Mouse (Mus musculus) embryo, embryonic 11.5 days (tissue): ENCODE data around the gene Wdr5.
A peak's percentile ranks its signal among the peaks of the same experiment; 100 is the strongest.

Experiments
- DNase-seq: peaks from one replicate; pipeline ENCODE4 v3.0.0-alpha.2; 2012; ENCODE audit warnings: low read depth, low spot score

Wdr5 gene

GRCm38 (mm10) chr2:27514639-27515328 lies at the start of gene Wdr5:
TSS of gene Wdr5 (plus strand) at chr2:27515157.
- DNase-seq: peak; percentile 92

- no peak for DNase-seq
Measured at GRCm38 (mm10) chr2:27469292-27469990, 45.5 kb upstream of the Wdr5 start.

- no peak for DNase-seq
Measured at GRCm38 (mm10) chr2:27469991-27470355, 45.0 kb upstream of the Wdr5 start.

GRCm38 (mm10) chr2:27470535-27470934 lies 44.4 kb upstream of the Wdr5 start:
- no peak for DNase-seq

DNA sequence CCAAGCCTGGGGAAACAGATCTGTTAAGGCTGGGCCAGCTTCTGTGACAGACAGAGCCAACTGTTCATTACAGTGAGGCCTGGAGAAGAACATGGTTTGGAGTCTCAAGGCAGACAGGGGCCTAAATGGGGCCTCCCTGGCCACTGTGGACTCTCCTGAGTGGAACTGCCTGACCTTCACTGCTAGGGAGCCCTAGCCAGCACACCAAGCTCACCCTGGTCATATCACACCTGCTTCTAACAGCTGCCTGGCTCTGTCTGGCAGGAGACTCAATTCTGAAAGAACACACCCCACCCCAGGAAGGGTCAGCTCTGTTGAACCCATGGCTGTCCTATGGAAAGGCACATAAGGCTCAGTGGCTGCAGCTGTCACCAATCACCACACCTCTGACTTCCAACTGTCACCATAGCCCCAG lies 43.8 kb upstream of the Wdr5 start:
- no peak for DNase-seq

GRCm38 (mm10) chr2:27473061-27473765 lies 41.7 kb upstream of the Wdr5 start:
- DNase-seq: no peak

DNA sequence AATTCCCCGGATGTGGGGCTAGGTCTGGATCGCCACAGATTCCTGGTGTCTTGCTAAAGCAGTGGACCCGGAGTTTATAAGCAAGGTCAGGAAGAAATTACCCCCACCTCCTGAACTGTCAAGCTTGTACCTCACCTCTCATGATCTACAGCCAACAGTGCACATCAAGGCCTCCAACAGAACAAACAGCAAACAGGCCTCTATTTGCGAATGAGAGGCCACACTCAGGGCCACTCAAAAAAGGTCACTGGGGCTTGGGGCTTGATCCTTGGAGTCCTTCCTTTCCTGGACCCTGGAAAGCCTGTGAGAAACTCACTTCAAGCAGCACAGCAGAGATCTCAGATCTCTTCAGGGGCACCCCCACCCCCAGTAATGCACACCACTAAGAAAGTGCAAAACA lies 41.0 kb upstream of the Wdr5 start:
- no peak for DNase-seq

DNA sequence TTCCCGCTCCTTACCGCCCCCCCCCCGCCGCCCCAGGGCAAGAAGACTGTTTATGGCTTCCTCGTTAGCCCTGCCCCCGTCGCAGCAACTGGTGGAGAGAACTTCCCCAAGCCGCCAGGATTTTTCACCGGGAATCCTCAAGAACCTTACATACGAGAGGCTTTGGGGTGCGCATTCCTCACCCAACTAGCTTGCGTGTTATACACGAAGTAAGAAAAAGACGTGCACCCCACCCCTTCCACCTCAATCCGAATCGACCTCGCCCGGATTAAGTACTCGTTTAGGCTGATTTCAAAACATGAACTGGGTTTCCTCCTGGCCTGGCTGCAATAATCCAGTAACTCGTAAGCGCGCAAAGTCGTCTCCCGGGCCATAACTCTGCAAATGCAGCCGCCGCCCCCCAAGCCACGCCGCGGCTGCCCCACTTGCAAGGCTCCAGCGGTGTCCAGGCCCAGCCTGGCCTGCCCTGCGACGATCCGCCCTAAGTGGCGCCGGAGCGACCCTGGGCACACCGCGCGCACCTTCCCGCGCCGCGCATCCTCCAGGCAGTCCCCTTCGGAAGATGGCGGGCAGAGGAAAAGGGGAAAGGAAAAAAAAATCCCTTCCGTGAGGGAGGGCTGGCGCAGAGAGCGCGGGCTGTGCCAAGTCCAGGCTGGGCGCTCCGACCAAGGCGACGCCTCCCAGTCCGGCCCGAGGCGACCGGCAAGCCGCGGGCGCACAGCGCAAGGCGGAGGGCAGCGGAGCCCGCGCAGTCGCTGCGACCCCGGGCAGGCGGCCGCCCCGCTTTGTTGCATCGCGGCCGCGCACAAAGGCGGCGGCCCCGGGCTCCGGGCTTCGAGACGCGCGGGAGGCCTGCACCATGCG lies 40.1 kb upstream of the Wdr5 start:
- DNase-seq: no peak

- peak; percentile 89 for DNase-seq
Measured at GRCm38 (mm10) chr2:27475495-27476302, 39.3 kb upstream of the Wdr5 start.

GRCm38 (mm10) chr2:27476303-27477192 lies 38.4 kb upstream of the Wdr5 start:
- DNase-seq: no peak

DNA sequence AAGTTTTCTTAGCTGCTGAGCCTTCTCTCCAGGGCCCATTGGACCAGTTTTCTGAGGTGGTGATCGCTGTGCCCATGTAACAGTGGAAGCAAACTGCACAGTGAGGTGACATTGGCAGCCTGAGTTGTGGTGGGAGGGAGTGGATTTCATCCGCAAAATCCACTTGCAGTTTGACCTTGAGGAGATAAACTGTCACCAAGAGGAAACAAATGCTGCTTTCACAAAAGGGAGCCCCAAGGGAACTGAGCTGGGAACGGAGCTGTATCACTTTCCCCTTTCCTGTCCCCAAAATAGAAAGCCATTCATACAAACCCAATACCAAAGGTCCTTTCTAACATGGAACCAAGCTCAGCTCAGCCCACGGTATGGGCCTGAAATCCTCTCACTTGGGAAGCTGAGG lies 35.1 kb upstream of the Wdr5 start:
- DNase-seq: no peak

- no peak for DNase-seq
Measured at GRCm38 (mm10) chr2:27480367-27480766, 34.6 kb upstream of the Wdr5 start.

DNA sequence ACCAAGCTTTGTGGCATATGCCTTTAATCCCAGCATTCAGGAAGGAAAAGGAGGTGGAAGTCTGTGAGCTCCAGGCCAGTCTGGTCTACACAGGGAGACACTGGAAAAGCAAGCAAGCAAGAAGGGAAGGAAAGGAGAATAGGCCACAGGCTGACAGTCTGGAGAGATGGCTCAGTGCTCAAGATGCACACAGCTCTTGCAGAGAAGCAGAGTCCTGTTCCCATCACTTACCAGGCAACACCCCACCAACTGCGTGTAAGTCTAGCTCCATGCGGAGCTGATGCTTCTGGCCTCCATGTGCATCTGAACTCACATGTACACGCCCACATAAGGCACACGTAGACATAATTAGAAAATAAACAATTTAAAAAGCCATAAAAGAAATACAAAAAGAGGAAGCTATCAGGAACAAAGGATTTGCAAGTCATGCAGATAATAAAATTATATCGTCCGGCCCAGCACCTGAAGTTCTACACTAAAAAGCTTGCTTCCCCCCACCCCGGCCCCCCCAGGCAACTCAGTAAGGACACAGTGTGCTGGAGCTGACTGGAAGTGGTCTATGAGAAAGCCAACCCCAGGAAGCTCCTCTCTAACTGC lies 32.6 kb upstream of the Wdr5 start:
- DNase-seq: no peak

DNA sequence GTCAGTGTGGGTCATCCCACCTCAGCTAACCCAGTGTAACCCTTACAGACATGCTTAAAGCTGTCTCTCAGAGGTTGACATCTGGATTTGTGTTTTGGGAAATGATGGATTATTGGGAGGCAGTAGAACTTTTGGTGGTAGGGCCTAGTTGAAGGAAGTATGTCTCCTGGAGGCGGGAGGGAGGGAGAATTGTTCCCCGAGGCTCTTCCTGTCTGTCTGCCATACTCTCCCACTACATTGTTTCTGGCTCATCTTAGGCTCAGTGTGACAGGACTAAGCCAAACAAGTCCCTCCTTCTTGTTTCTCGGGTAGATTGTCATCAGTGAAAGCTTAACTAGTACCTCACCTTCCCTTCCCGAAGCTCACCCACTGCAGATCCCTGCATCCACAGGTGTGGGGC lies 28.2 kb upstream of the Wdr5 start:
- DNase-seq: no peak

DNA sequence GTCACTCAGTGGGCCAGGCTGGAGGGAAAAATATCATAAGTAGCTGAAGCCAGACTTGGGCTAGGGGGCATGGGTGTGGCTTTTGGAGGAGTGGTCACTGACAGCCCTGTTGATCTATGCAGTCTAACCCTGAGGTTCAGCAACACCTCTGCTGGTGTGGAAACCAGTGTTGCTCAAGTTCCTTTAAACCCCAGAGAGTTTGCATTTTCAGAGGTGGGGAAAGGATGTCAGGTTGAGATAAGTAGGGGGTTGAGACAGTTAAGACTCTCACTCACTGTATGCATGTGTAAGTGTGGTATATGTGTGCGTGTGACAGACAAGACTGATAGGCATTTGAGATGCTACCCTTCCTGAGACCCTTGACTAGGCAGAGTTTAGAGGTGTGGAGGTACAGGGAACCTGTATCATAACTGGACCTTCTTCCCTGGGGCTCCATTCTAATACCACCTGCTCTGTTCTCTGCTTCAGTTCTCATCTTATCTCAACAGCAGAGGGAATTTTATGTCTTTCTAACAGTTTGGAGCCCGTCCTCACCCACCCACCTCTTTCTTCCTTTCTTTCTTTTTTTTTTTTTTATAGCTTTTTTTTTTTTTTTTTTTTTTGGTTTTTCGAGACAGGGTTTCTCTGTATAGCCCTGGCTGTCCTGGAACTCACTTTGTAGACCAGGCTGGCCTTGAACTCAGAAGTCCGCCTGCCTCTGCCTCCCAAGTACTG lies 27.5 kb upstream of the Wdr5 start:
- no peak for DNase-seq

DNA sequence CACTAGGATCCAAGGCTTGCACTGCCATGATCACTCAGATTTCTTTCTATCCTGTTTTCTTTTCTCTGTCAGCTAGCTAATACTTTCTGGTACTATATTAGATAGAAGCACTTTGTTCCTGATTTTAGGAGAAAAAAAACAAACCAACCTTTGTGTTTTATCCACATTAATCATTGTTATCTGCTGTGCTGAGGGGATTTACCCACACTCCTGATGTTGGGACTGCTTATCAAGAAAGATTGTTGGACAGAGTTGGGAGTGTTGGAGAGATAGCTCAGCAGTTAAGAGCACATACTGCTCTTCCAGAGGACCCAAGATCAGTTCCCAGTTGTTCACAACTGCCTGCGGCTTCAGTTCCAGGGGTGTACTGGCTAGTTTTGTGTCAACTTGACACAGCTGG lies 26.6 kb upstream of the Wdr5 start:
- DNase-seq: no peak

DNA sequence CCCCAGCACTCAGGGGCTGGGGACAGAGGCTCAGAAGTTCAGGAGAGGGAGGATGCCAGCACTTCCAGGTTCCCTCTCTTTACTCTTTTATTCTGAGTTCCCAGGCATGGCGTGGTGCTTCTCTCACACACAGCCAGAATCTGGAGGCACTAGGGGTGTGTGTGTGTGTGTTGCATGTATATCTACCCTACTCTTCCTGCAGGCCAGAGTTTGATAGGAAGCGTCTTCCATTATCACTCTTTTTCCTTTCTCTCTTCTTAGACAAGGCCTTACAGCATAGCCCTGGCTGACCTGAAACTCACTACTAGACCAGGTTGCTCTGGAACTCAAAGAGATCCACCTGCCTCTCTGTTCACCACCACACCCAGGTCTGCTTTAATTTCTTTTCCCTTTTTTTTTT lies 24.0 kb upstream of the Wdr5 start:
- no peak for DNase-seq

DNA sequence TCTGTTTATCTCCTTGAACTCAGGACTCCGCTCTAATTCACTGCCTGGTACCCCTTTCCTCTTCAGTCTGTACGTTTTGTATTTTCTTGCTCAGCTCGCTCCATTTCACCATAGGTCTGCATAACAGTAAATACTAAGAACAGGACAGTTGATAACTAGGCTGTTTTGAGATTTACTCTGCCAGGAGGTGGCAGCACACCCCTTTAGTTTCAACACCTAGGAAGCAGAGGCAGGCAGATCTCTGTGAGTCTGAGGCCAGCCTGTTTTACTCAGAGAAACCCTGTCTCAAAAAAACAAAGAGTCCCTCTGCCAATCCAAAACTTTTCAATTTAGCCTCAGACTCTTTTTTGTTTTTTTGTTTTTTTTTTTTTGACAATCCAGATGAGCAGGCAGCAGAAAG lies 21.0 kb upstream of the Wdr5 start:
- no peak for DNase-seq
